Mouse (Mus musculus) small intestine, adult 2 months (tissue): ENCODE data around the gene Zfp683.

Experiments
- CTCF ChIP-seq: fragments of 200-500 bp; IDR thresholded peaks from 2 replicates; pipeline ENCODE4 v1.5.1; 2012; ENCODE audit warnings: low read depth, mild to moderate bottlenecking, control low read depth, inconsistent platforms, low read length, moderate library complexity, mixed read lengths; ENCODE audit not compliant: insufficient replicate concordance, insufficient read length; ENCODE audit errors: extremely low read depth
- POLR2A ChIP-seq: fragments of 200-500 bp; IDR thresholded peaks from 2 replicates; pipeline ENCODE4 v1.6.1; 2012; ENCODE audit warnings: low read depth, mild to moderate bottlenecking, control low read depth, inconsistent platforms, low read length, moderate library complexity

DNA sequence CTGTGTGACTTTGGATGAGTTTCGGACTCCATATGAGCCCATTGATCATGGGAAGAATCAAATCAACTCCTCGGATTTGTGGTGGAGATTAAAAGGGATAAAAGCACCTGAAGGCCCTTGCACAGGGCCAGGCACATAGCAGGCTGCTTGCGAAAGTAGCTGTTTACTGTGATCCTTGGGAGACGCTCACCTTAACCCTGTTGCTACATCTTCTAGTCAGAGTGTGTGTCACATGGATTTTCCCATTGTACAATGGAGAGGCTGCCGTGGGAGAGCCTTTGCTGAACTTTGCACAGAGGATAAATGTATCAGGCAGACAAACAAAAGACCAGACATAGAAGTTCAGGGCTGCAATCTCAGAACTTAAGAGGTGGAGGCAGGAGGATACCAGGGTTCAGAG lies 1.7 kb upstream of the Zfp683 start:
- no peak for TF ChIP-seq CTCF
- TF ChIP-seq POLR2A, result no peak
